Mouse (Mus musculus): ENCODE data around the gene Rab21.

The Rab21 gene

GRCm38 (mm10) chr10:115315473-115316171 lies at the start of gene Rab21:
Rab21 (minus strand) TSS chr10:115315594.
- DNase-seq (ENCODE audit: low read depth, low spot score): peak; percentile 96

GRCm38 (mm10) chr10:115363151-115363550 lies 47.8 kb upstream of the Rab21 start:
- peak; percentile 59 for DNase-seq (ENCODE audit: low read depth, low spot score)

- no peak for DNase-seq (ENCODE audit: low read depth, low spot score)
Observed at GRCm38 (mm10) chr10:115362623-115362964, 47.2 kb upstream of the Rab21 start.

- DNase-seq (ENCODE audit: low read depth, low spot score): peak; percentile 98
Observed at GRCm38 (mm10) chr10:115361840-115362622, 46.6 kb upstream of the Rab21 start, which contains the start of gene Tmem19. Tmem19 (minus strand) TSS chr10:115362501.

- no peak for DNase-seq (ENCODE audit: low read depth, low spot score)
Observed at GRCm38 (mm10) chr10:115359066-115359465, 43.7 kb upstream of the Rab21 start.

- DNase-seq (ENCODE audit: low read depth, low spot score): no peak
Observed at GRCm38 (mm10) chr10:115358216-115358919, 43.0 kb upstream of the Rab21 start.

- DNase-seq (ENCODE audit: low read depth, low spot score): no peak
Observed at GRCm38 (mm10) chr10:115356106-115356505, 40.7 kb upstream of the Rab21 start.

GRCm38 (mm10) chr10:115355016-115355415 lies 39.6 kb upstream of the Rab21 start:
- no peak for DNase-seq (ENCODE audit: low read depth, low spot score)

GRCm38 (mm10) chr10:115354553-115354952 lies 39.2 kb upstream of the Rab21 start:
- no peak for DNase-seq (ENCODE audit: low read depth, low spot score)

GRCm38 (mm10) chr10:115350810-115351397 lies 35.5 kb upstream of the Rab21 start:
- DNase-seq (ENCODE audit: low read depth, low spot score): no peak

GRCm38 (mm10) chr10:115349509-115349908 lies 34.1 kb upstream of the Rab21 start:
- DNase-seq (ENCODE audit: low read depth, low spot score): no peak

GRCm38 (mm10) chr10:115349029-115349428 lies 33.6 kb upstream of the Rab21 start:
- no peak for DNase-seq (ENCODE audit: low read depth, low spot score)

- no peak for DNase-seq (ENCODE audit: low read depth, low spot score)
Observed at GRCm38 (mm10) chr10:115348131-115348530, 32.7 kb upstream of the Rab21 start.

- DNase-seq (ENCODE audit: low read depth, low spot score): no peak
Observed at GRCm38 (mm10) chr10:115346444-115346843, 31.1 kb upstream of the Rab21 start.

GRCm38 (mm10) chr10:115342771-115343425 lies 27.5 kb upstream of the Rab21 start:
- DNase-seq (ENCODE audit: low read depth, low spot score): no peak

- DNase-seq (ENCODE audit: low read depth, low spot score): no peak
Observed at GRCm38 (mm10) chr10:115339820-115340328, 24.5 kb upstream of the Rab21 start.

- no peak for DNase-seq (ENCODE audit: low read depth, low spot score)
Observed at GRCm38 (mm10) chr10:115336901-115337300, 21.5 kb upstream of the Rab21 start.

GRCm38 (mm10) chr10:115333528-115333927 lies 18.1 kb upstream of the Rab21 start:
- DNase-seq (ENCODE audit: low read depth, low spot score): no peak

GRCm38 (mm10) chr10:115332997-115333396 lies 17.6 kb upstream of the Rab21 start:
- peak; percentile 31 for DNase-seq (ENCODE audit: low read depth, low spot score)

GRCm38 (mm10) chr10:115332420-115332952 lies 17.1 kb upstream of the Rab21 start:
- DNase-seq (ENCODE audit: low read depth, low spot score): peak; percentile 53

- peak; percentile 29 for DNase-seq (ENCODE audit: low read depth, low spot score)
Observed at GRCm38 (mm10) chr10:115329010-115329530, 13.7 kb upstream of the Rab21 start.
